Mouse (Mus musculus): ENCODE measurements around the gene Psmb8. TPM values are rescaled to one million over a fixed set of nuclear protein-coding genes. Genes with fewer than 3 reads are reported as not detected.

Psmb8 gene
- total RNA-seq, 2 experiments from 2014 or later: 36.2 to 74.2 TPM

DNA sequence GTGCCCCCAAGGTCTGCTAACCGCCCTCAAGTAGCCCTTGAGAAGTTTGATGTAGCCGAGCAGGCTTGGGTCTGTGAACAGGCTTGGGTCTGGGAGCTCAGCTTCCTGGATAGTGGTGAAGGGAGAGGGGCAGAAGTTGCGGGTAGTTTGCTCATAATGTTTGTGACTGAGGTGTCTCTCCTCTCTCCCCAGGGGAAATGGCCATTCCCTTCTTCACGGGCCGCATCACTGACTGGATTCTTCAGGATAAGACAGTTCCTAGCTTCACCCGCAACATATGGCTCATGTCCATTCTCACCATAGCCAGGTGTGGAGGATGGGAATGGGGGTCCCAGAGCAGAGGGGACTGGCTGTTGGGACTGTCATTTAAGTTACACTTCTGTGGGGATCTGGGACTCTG, 8.5 kb upstream of the Psmb8 start:
- DNase-seq (ENCODE audit: low spot score in 2 of 2): no peak

DNA sequence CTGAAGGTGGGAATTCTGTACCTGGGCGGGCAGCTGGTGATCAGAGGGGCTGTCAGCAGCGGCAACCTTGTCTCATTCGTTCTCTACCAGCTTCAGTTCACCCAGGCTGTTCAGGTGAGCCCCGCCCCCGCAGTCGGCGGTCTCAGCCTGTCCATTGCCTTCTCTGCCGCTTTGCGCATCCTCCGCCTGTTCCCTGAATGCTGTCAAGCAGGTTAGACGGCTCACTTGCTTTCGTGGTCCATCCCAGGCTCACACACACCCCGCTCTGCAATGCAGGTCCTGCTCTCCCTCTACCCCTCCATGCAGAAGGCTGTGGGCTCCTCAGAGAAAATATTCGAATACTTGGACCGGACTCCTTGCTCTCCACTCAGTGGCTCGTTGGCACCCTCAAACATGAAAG, 4.7 kb upstream of the Psmb8 start:
- DNase-seq (ENCODE audit: low spot score in 2 of 2): no peak

DNA sequence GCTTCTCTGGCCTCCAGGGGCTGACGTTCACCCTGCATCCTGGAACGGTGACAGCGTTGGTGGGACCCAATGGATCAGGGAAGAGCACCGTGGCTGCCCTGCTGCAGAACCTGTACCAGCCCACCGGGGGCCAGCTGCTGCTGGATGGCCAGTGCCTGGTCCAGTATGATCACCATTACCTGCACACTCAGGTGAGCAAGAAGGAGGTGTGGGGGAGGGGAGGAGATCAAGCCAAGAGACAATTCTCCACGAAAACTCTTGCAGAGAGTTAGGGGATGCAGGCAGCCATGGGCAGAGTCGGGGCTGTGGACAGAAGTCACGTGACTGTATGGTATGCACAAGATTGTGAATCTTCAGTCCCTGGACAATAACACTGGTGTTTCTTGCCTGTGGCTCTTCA, 4.1 kb upstream of the Psmb8 start:
- no peak for DNase-seq (ENCODE audit: low spot score in 2 of 2)

DNA sequence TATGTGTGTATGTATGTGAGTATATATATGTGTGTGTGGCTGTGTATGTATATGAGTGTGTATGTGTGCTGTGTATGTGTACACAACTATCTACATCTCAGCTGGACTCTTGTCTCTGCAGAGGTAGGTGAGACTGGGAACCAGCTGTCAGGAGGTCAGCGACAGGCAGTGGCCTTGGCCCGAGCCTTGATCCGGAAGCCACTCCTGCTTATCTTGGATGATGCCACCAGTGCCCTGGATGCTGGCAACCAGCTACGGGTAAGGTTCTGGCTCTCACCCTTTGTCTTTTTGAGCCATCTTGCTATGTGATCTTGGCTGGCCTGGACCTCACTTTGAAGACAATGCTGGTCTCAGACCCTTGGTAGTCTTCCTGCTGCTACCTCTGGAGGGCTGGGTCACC, 2.8 kb upstream of the Psmb8 start:
- no peak for DNase-seq (ENCODE audit: low spot score in 2 of 2)

DNA sequence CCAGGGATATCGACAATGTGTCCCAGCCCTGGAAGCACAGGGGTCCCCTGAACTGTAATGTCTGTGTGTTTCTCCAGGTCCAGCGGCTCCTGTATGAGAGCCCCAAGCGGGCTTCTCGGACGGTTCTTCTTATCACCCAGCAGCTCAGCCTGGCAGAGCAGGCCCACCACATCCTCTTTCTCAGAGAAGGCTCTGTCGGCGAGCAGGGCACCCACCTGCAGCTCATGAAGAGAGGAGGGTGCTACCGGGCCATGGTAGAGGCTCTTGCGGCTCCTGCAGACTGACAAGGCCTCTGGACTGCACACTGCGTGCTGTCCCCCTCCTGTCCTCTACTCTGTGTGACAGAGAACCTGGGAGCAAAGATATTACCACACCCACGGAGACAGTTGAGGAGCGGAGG, 1.0 kb upstream of the Psmb8 start:
- no peak for DNase-seq (ENCODE audit: low spot score in 2 of 2)

DNA sequence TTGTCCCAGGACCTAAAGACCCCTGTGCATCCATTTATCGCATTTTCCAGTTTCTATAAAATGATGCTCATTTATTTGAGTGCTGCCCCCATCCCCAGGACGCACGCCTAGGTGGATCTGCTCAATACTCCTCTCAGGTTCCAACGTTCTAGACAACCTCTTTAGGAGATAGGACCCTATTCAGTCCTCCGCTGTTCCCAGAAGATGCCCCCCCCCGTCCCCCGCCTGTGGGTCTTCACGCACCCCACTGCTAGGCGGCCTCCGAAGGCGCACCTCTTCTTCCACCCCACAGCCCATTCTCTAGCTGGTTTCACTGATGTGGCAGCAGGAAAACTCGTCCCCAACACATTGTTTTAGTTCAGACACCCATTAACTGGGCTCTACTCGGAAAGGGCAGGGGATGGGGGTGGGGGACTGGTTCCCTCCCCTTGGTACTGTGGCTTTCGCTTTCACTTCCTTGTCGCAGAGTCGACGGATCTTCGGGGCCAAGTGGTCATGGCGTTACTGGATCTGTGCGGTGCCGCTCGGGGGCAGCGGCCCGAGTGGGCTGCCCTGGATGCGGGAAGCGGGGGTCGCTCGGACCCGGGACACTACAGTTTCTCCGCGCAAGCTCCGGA, 491 bp downstream of the Psmb8 start:
- peak; percentile 40 to 61 for DNase-seq (ENCODE audit: low spot score in 2 of 2)

DNA sequence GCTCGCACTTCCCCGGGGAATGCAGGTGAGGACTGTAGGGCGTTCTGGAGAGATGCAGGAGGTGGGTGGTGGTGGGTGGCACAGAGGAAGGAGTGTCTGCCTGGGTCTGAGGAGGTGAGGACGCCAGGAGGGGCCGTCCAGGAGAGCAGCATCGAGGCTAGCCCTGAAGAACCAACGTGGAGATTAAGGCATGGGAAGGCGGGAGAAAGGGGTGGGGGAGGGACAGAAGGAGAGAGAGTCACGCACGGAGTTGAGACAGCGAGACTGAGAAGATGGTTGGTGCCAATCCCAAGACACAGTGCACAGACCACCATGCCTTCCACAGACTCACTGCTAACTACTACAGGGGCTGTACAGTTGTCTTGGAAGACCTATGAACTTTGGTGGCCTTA, 996 bp downstream of the Psmb8 start:
- no peak for DNase-seq (ENCODE audit: low spot score in 2 of 2)

DNA sequence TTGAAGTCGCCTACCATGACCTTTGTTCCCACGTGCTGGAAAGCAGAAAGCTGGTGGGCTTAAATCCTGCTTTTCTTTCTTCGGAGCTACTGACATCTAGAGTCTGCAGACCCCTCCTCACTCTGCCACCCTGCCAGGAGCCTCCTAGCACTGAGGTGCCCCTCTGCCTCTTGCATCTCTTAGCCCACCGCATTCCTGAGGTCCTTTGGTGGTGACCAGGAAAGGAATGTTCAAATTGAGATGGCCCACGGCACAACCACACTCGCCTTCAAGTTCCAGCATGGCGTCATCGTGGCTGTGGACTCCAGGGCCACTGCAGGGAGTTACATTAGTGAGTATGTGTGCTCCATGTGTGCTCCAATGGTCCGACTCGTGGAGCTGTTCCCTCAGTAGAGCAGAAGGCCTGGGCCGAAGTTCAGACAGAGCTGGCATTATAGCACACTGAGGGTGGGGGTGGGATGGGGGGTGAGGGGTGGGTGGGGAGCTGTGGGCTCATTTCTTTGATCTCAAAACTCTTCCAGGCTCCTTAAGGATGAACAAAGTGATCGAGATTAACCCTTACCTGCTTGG, 1.6 kb downstream of the Psmb8 start:
- DNase-seq (ENCODE audit: low spot score in 2 of 2): no peak

DNA sequence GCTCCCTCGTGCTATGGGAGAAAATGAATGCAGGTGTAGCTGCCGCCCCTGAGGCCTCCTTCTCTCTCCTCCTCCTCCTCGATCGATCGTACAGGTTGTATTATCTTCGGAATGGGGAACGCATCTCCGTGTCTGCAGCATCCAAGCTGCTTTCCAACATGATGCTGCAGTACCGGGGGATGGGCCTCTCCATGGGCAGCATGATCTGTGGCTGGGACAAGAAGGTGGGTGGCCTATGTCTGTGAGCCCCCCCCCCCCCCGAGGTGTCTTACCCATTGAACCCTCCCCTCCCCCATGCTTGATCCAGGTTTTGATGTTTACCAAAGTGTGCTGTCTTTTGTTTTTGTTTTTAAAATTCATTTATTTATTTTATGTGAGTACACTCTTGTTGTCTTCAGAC, 2.5 kb downstream of the Psmb8 start:
- no peak for DNase-seq (ENCODE audit: low spot score in 2 of 2)

DNA sequence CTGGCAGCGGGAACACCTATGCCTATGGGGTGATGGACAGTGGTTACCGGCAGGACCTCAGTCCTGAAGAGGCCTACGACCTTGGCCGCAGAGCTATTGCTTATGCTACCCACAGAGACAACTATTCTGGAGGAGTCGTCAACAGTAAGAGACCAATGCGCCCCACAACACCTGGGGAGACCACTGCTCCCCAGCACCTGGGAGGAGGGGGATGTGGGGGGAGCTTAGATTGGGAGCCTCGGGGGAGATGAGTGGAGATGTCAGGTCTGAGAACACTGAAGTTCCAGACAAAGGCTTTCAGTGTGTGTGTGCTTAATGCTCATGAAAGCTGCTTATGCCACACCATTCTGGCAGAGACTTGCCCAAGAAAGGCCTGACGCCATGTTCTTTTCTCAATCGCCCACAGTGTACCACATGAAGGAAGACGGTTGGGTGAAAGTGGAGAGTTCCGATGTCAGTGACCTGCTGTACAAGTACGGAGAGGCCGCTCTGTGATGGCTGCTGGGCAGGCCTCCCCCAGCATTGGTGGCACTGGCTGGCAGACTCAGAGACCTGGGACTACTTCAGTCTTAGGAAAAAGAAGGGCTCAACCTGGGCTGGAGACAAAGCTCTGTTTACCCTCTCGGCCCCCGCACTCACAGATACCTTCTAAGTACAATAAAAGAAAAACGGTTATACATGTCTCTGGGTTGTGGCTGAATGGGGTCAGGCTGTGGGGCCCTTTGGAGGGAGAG, 3.4 kb downstream of the Psmb8 start:
- DNase-seq (ENCODE audit: low spot score in 2 of 2): no peak

DNA sequence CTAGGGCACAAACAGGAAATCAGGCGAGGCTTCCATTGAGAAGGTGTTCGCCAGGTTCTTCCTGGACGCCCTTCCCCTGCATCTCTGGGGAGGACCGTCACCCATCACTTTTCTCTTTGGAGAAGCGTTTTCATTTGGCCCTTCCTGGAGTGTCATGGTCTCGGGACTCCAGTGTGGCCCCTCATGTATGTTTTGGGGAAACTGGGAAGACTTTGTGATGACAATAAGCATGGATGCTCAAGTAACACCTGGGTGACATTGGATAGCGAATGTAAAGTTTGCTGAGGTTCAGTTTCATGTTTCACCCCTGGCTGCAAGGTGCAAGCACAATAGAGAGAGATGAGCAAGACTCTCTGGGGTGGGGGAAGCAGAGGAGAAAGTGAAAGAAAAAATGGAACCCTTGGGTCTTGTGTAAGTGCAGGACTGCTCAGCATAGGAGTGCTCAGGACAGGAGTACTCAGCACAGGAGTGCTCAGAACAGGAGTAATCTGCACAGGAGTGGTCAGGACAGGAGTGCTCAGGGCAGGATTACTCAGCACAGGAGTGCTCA, 4.1 kb downstream of the Psmb8 start:
- no peak for DNase-seq (ENCODE audit: low spot score in 2 of 2)

DNA sequence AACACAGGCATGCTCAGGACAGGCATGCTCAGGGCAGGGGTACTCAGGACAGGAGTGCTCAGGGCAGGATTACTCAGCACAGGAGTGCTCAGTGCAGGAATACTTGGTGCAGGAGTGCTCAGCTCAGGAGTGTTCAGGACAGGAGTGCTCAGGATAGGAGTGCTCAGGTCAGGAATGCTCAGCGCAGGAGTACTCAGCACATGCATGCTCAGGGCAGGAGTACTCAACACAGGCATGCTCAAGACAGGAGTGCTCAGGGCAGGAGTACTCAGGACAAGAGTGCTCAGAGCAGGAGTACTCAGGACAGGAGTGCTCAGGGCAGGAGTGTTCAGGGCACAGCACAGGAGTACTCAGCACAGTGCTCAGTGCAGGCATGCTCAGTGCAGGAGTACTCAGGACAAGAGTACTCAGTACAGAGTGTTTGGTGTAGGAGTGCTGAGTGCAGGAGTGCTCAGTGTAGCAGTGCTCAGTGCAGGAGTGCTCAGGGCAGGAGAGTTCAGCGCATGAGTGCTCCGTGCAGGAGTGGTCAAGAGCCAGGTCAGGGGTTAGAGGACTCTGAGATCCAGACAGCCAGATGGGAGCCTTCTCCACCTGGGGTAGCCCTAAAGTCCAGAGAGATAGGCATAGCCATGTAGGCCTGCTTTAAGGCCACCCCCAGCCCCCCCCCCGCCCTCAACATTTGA, 5.4 kb downstream of the Psmb8 start:
- DNase-seq (ENCODE audit: low spot score in 2 of 2): no peak

DNA sequence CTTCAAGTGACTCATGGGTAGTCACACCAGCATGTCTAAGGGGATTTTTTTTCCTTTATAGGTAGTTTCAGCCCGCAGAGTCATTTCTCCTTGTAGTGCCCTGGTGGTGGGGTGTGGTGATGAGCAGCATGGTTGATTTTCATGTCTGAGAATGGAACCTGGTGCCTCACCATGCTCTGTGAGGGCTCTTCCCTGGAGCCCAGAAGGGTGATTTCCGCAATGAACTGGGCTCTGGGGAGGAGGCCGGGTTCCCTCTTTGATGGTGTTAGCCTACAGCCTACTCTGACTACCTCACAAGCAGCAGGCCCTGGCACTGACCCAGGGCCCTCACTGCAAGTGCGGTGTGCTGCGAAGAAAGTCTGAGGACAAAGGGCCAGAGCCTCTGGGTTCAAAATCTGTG, 5.9 kb downstream of the Psmb8 start, which contains the start of gene Tap2:
Tap2 (plus strand) TSS at position 84 of the 400 bp plus-strand sequence.
- no peak for DNase-seq (ENCODE audit: low spot score in 2 of 2)

DNA sequence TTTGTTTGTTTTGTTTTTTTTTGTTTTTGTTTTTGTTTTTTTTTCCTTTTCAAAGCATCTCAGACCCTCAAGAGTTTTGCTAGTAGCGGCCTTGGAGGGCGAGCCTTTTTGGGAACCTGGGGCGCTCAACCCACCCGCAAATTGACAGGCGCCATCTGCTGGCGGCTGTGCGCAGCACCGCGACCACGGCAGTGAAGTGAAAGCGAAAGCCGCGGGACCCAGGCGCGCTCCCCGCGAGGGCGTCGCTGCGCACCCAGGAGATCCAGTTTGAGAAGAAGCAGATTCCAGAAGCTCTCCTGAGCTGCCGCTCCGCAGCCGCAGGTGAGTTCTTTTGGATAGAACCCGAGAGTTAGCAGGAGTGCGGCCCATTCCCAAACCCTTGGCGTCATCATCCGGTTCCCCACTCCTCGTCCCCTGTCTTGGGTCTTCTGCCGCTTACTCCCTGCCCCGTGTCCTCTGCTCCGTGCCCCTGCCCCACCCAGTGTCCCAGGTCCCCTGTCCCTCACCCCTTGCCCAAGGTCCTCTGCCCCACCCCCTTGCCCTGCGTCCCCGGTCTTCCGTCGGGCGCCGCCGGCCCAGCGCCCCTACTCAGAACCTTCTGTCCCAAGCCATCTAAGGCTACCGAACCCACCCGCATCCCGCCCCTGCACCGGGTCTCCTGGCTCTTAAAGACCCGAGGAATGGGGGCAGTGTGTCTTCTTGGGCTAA, 6.9 kb downstream of the Psmb8 start:
- DNase-seq (ENCODE audit: low spot score in 2 of 2): peak; percentile 92 to 95

DNA sequence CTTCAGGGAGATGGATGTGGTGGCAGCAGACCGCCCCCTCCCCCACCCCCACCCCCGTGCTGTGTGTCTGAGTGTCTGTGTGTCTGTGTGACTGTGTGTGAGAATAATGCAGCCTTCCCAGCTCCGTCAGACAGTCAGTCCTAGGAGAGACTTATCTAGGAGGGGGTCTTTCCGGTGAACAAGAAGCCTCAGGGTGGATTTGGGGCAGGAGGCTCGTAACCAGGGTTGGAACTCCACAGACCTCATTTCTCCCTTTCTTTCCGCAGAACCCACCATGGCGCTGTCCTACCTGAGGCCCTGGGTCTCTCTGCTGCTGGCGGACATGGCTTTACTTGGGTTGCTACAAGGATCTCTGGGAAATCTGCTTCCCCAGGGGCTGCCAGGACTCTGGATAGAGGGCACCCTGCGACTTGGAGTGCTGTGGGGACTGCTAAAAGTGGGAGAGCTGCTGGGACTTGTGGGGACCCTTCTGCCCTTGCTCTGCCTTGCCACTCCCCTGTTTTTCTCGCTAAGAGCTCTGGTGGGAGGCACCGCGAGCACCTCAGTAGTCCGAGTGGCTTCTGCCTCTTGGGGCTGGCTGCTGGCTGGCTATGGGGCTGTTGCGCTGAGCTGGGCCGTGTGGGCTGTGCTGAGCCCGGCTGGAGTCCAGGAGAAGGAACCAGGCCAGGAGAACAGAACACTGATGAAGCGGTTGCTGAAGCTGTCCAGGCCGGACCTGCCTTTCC, 7.7 kb downstream of the Psmb8 start:
- peak in 1 of 2 experiments; percentile 46 for DNase-seq (ENCODE audit: low spot score in 2 of 2)

DNA sequence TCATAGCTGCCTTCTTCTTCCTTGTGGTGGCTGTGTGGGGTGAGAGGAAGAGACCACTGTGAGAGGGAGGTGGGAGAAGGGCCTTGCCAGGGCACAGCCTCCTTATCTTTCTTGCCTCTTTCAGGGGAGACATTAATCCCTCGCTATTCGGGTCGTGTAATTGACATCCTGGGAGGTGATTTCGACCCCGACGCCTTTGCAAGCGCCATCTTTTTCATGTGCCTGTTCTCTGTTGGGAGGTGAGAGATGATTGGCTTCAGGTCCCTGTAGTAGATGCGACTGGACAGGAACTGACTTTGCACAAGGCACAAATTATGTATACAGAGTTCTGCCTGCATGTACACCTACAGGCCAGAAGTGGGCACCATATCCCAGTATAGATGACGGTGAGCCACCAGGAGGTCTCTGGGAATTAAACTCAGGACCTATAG, 8.2 kb downstream of the Psmb8 start:
- DNase-seq (ENCODE audit: low spot score in 2 of 2): no peak

DNA sequence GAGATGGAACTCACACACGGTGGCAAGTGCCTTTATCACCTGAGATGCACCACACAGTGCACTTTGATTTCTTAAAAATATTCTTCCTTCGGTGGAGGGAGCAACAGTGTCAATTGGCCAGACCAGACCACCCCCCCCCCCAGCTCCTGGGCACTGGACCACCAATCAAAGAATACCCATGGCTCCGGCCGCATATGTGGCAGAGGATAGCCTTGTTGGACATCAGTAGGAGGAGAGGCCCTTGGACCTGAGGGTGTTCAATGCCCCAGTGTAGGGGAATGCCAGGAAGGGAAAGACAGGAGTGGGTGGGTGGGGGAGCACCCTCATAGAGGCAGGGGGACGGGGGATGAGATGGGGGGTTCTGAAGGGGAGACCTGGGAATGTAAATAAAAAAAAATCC, 9.2 kb downstream of the Psmb8 start:
- no peak for DNase-seq (ENCODE audit: low spot score in 2 of 2)

DNA sequence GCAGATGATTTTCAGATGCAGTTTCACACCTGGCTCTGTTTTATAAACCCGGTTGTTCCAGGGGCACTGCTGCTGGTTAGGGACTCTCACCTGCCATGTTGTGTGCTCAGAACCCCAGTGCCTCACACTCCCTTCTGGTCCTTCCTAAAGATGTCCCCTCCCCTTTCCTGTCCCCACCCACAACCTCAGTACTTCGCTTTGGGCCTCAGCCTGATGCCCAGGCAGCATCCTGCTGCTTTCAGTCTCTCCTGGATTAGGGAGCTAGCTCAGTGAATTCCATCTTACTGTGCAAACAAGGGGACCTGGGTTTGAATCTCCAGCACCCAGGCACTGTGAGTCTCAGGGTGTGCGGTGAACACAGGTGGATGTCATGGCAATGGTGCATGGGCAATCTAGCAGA, 9.9 kb downstream of the Psmb8 start:
- peak in 1 of 2 experiments; percentile 17 for DNase-seq (ENCODE audit: low spot score in 2 of 2)

DNA sequence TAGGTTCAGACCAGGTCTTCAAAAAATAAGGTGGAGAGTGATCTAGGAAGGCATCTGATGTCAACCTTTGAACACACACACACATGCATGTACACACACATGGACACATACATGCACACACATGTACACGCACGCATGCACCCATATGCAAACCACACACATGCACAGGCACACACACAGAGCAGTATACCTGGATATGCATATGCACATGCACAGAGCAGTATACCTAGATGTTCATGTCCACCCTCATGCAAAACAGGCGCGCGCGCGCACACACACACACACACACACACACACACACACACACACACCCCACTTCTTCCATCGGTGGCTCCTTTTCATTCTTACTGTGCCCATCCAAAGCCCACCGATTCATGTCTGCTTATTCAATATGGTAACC, 10.3 kb downstream of the Psmb8 start:
- DNase-seq (ENCODE audit: low spot score in 2 of 2): peak in 1 of 2 experiments; percentile 14

DNA sequence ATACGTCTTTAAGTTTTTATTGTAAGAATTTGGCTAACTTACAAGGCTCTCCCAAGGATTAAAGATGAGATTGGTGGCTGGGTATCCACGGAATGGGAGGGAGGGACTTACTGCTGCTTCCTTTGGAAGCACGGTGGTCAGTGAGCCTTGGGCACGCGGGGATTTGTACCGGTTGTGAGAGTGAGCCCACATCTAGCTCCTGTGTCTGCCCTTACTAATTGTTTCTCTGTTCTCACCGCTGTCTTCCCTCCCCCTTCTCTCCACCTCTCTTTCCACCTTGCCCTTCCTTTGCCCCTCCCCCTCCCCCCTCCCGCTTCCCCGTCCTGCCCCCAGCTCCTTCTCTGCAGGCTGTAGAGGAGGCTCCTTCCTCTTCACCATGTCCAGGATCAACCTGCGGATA, 10.9 kb downstream of the Psmb8 start:
- peak in 1 of 2 experiments; percentile 14 for DNase-seq (ENCODE audit: low spot score in 2 of 2)

Data from adrenal gland, adult 18-20 months (tissue).